In genomic region chr6:128842356-128842944, GRCm38 (mm10) we compare ENCODE assay signal across 8 mouse cellular contexts. TPM values are rescaled to one million over a fixed set of nuclear protein-coding genes. Genes with fewer than 3 reads are reported as not detected.
DNase-seq lines count a peak whose midpoint lies in the region; ATAC-seq and TF ChIP-seq lines count a peak whose summit lies in the region.

No protein-coding gene starts in this region.

- peaks cover 12% of the 10 kb centered on the region for H3K4me1 ChIP-seq in kidney, embryonic 16.5 days (ENCODE audit: insufficient read depth, low read length)
- H3K4me1 ChIP-seq in cortical plate, adult 2 months (ENCODE audit: control insufficient read depth, insufficient read depth, low read length): peaks cover 4% of the 10 kb centered on the region; the same call in 1 of the 2 replicates
- H3K4me1 ChIP-seq in hindbrain, embryonic 15.5 days (replicated peaks): peaks cover 30% of the 10 kb centered on the region
- H3K4me1 ChIP-seq in midbrain, postnatal 0 days (ENCODE audit: insufficient read depth, low read length): no peaks in the 10 kb centered on the region

- no peak for ATAC-seq in kidney, embryonic 16.5 days (ENCODE audit: low FRiP score, low TSS enrichment)
- no peak for ATAC-seq in hindbrain, embryonic 15.5 days (ENCODE audit: low FRiP score, low read depth)
- ATAC-seq in midbrain, postnatal 0 days (ENCODE audit: low FRiP score): no peak

- H3K9ac ChIP-seq in kidney, embryonic 16.5 days (replicated peaks; ENCODE audit: low read length): peak overlapping the region; percentile 79
- H3K9ac ChIP-seq in hindbrain, embryonic 15.5 days: peak overlapping the region; percentile 74
- peak overlapping the region; percentile 76 for H3K9ac ChIP-seq in midbrain, postnatal 0 days (replicated peaks; ENCODE audit: low read length, poor library complexity, severe bottlenecking)

- H3K27ac ChIP-seq in kidney, embryonic 16.5 days (ENCODE audit: low read length): peak overlapping the region; percentile 84
- H3K27ac ChIP-seq in cortical plate, adult 2 months (ENCODE audit: insufficient read depth, low read length): peak overlapping the region; percentile 55; the same call in 1 of the 2 replicates
- H3K27ac ChIP-seq in hindbrain, embryonic 15.5 days (replicated peaks): peak overlapping the region; percentile 93
- H3K27ac ChIP-seq in midbrain, postnatal 0 days (ENCODE audit: low read depth, low read length): peak overlapping the region; percentile 88

- no peak for DNase-seq in kidney, adult 9 months
- no peak for DNase-seq in midbrain, postnatal 0 days (ENCODE audit: low spot score)
- no peak for DNase-seq in urinary bladder, postnatal 10 days (ENCODE audit: low spot score)
- DNase-seq in thymus, postnatal 36 days: no peak
- no peak for DNase-seq in cerebellum, adult 8-10 months

- H3K4me2 ChIP-seq in kidney, embryonic 16.5 days (replicated peaks; ENCODE audit: low read depth, low read length): peak overlapping the region; percentile 76
- H3K4me2 ChIP-seq in hindbrain, embryonic 15.5 days: peak overlapping the region; percentile 70
- peak overlapping the region; percentile 55 for H3K4me2 ChIP-seq in midbrain, postnatal 0 days (ENCODE audit: low read depth, low read length, poor library complexity, severe bottlenecking)

- H3K27me3 ChIP-seq in kidney, embryonic 16.5 days (ENCODE audit: insufficient read depth, low read length): no peaks in the 10 kb centered on the region
- H3K27me3 ChIP-seq in hindbrain, embryonic 15.5 days: no peaks in the 10 kb centered on the region
- no peaks in the 10 kb centered on the region for H3K27me3 ChIP-seq in midbrain, postnatal 0 days (ENCODE audit: insufficient read depth, low read length)

- H3K36me3 ChIP-seq in kidney, embryonic 16.5 days (ENCODE audit: insufficient read depth, low read length): no peaks in the 10 kb centered on the region
- H3K36me3 ChIP-seq in hindbrain, embryonic 15.5 days: no peaks in the 10 kb centered on the region
- H3K36me3 ChIP-seq in midbrain, postnatal 0 days (ENCODE audit: insufficient read depth, low read length): no peaks in the 10 kb centered on the region

- 1% methylated on average over 20 of the region's 20 CpGs for WGBS in kidney, embryonic 16.5 days
- under 1% methylated on average over 20 of the region's 20 CpGs for WGBS in hindbrain, embryonic 15.5 days
- under 1% methylated on average over 20 of the region's 20 CpGs for WGBS in midbrain, postnatal 0 days

- no peak for TF ChIP-seq POLR2A in cortical plate, adult 2 months (IDR thresholded peaks at IDR 0.05; ENCODE audit: extremely low read depth, insufficient read depth, low read length)

- no peak for TF ChIP-seq CTCF in cortical plate, adult 2 months (IDR thresholded peaks at IDR 0.05; ENCODE audit: extremely low read depth, insufficient read depth, low read length)
- no peak for TF ChIP-seq CTCF in midbrain, postnatal 0 days (IDR thresholded peaks at IDR 0.05)

- H3K4me3 ChIP-seq in kidney, embryonic 16.5 days (ENCODE audit: low read length): peak overlapping the region; percentile 78
- peak overlapping the region; percentile 84 for H3K4me3 ChIP-seq in cortical plate, adult 2 months (ENCODE audit: insufficient read depth, low read length)
- H3K4me3 ChIP-seq in hindbrain, embryonic 15.5 days: peak overlapping the region; percentile 83
- peak overlapping the region; percentile 69 for H3K4me3 ChIP-seq in midbrain, postnatal 0 days (ENCODE audit: low read depth, low read length)

- H3K9me3 ChIP-seq in kidney, embryonic 16.5 days (ENCODE audit: low read length): no peaks in the 10 kb centered on the region
- no peaks in the 10 kb centered on the region for H3K9me3 ChIP-seq in hindbrain, embryonic 15.5 days
- no peaks in the 10 kb centered on the region for H3K9me3 ChIP-seq in midbrain, postnatal 0 days (ENCODE audit: low read length)

RNA-seq across cellular contexts. Expression of gene Klrb1b, which starts 16.3 kb away (rescaled TPM):
- polyA plus RNA-seq in kidney, embryonic 16.5 days (2015; fragmentation: Nextera tagmentation; extraction: Ambion mirVana): 0.36 TPM in 1 of 2 replicates, not detected in the other
- not detected in 2 replicates for polyA plus RNA-seq in cortical plate, adult 2 months (2012; rRNA removed)
- polyA plus RNA-seq in hindbrain, embryonic 15.5 days (2015; fragmentation: Nextera tagmentation; extraction: Ambion mirVana): not detected in 2 replicates
- not detected in 2 replicates for total RNA-seq in midbrain, postnatal 0 days (2014; rRNA removed)
- not detected in 2 replicates for polyA plus RNA-seq in midbrain, postnatal 0 days (2015; fragmentation: Nextera tagmentation; extraction: Ambion mirVana)

RNA-seq across cellular contexts. Expression of gene Gm44511, which starts 16.3 kb away (rescaled TPM):
- not detected in 2 replicates for polyA plus RNA-seq in kidney, embryonic 16.5 days (2015; fragmentation: Nextera tagmentation; extraction: Ambion mirVana)
- polyA plus RNA-seq in cortical plate, adult 2 months (2012; rRNA removed): not detected in 2 replicates
- polyA plus RNA-seq in hindbrain, embryonic 15.5 days (2015; fragmentation: Nextera tagmentation; extraction: Ambion mirVana): not detected in 2 replicates
- not detected in 2 replicates for total RNA-seq in midbrain, postnatal 0 days (2014; rRNA removed)
- not detected in 2 replicates for polyA plus RNA-seq in midbrain, postnatal 0 days (2015; fragmentation: Nextera tagmentation; extraction: Ambion mirVana)

RNA-seq across cellular contexts. Expression of gene Clec2i, which starts 44.9 kb away (rescaled TPM):
- polyA plus RNA-seq in kidney, embryonic 16.5 days (2015; fragmentation: Nextera tagmentation; extraction: Ambion mirVana): 0.12 TPM in 1 of 2 replicates, not detected in the other
- 0.08 TPM in 1 of 2 replicates, not detected in the other for polyA plus RNA-seq in cortical plate, adult 2 months (2012; rRNA removed)
- polyA plus RNA-seq in hindbrain, embryonic 15.5 days (2015; fragmentation: Nextera tagmentation; extraction: Ambion mirVana): 0.07 TPM in 1 of 2 replicates, not detected in the other
- total RNA-seq in midbrain, postnatal 0 days (2014; rRNA removed): 0.42 TPM in 1 of 2 replicates, not detected in the other
- not detected in 2 replicates for polyA plus RNA-seq in midbrain, postnatal 0 days (2015; fragmentation: Nextera tagmentation; extraction: Ambion mirVana)

RNA-seq across cellular contexts. Expression of gene BC035044, which starts 48.5 kb away (rescaled TPM):
- polyA plus RNA-seq in kidney, embryonic 16.5 days (2015; fragmentation: Nextera tagmentation; extraction: Ambion mirVana): 0.65 and 0.87 TPM in 2 replicates
- polyA plus RNA-seq in cortical plate, adult 2 months (2012; rRNA removed): 2.0 and 2.2 TPM in 2 replicates
- 0.38 and 0.46 TPM in 2 replicates for polyA plus RNA-seq in hindbrain, embryonic 15.5 days (2015; fragmentation: Nextera tagmentation; extraction: Ambion mirVana)
- 0.19 and 0.38 TPM in 2 replicates for total RNA-seq in midbrain, postnatal 0 days (2014; rRNA removed)
- 0.29 and 0.41 TPM in 2 replicates for polyA plus RNA-seq in midbrain, postnatal 0 days (2015; fragmentation: Nextera tagmentation; extraction: Ambion mirVana)

RNA-seq across cellular contexts. Expression of gene Klrb1c, which starts 53.4 kb away (rescaled TPM):
- 0.06 and 0.30 TPM in 2 replicates for polyA plus RNA-seq in kidney, embryonic 16.5 days (2015; fragmentation: Nextera tagmentation; extraction: Ambion mirVana)
- polyA plus RNA-seq in cortical plate, adult 2 months (2012; rRNA removed): 0.04 and 0.19 TPM in 2 replicates
- polyA plus RNA-seq in hindbrain, embryonic 15.5 days (2015; fragmentation: Nextera tagmentation; extraction: Ambion mirVana): 0.12 TPM in 1 of 2 replicates, not detected in the other
- total RNA-seq in midbrain, postnatal 0 days (2014; rRNA removed): 0.09 and 0.77 TPM in 2 replicates
- polyA plus RNA-seq in midbrain, postnatal 0 days (2015; fragmentation: Nextera tagmentation; extraction: Ambion mirVana): 0.09 and 0.25 TPM in 2 replicates
